Mouse (Mus musculus) heart, adult 8-10 months (tissue): ENCODE measurements at regions not wholly inside any gene's neighbourhood (a gene's known extent, or its start where the extent isn't known, plus 50 kb on each side); places are given as distances from the start of the nearest gene placed in this dataset.

Experiments
- DNase-seq: peaks from one replicate; pipeline ENCODE4 v3.0.0; 2022; ENCODE audit warnings: low spot score

GRCm38 (mm10) chr4:47534959-47535358, 60.5 kb downstream of the Sec61b start:
- DNase-seq: no peak

DNA sequence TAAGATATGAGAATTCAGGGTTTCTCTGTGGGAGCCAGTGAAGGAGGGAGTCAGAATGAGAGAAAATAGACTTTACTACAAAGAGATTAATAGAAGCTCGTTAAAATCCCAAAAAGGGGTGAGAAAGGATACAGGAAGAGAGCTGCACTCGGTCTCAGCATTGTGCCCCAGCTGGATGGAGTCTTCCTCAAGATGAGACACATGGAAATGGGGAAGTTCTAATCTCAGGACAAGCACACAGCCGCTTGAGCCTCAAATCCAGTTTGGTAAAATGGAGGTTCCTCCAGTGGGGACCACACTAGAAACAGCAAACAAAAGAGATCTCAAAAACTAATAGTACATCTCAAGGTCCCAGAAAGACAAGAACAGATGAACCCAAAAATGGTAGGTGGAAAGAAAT, 93.2 kb downstream of the Sec61b start:
- DNase-seq: no peak

DNA sequence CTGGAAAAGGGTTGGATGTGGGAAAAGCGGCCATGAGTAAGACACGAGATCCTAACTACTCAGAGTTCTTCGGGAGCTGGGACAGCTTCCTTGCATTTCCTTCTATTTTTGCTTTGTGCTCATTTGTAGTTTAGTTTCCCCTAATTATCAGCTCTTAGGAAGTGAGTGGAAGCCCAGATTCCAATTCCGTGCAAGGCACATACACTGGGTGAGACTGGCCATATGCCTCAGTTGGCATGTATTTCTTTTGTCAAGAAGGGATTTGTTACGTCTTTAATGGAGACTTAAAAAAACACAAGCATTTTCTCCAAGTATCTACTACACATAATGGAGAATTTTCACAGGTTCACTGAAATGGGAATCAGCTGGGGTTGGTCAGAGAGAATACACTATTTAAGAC, 96.4 kb downstream of the Sec61b start:
- no peak for DNase-seq

- DNase-seq: no peak
Measured at GRCm38 (mm10) chr4:47576011-47576410, 101.6 kb downstream of the Sec61b start.

DNA sequence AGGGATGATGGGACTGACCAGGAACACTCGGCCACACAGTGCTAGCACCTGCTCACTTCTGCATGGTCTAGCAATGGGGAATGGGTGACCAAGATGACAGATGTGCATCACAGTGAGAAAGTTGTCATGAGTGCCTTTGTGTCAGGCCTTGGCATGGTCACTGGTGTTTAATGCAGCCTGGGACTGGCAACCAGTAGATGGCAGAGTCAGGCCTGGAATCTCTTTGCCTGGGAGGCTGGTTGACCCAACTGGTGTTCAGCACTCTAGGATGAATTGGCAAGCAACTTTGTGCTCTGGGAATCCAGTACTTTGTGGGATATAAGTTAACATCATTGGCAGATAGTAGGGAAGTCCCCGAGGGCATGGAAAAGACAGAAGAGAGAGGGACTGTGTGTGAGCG, 103.0 kb downstream of the Sec61b start:
- DNase-seq: peak; percentile 48

DNA sequence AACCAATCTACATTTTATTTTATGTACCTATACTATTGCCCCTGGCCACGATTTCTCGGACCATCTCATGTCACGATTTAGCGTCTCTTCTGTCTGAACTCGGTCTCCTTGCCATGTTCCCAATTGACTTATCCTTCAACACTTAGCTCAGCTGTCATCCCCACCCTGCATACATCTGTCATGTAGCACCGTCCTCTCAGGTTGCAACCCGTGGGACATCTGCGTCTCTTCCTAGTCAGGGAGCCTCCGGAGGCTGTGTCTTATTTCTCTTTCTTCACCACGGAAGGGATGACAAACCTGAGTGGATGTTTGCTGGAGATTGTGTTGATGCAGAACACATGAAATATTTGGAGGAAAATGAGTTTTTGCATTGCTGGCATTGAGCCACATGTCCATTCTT, 104.2 kb downstream of the Sec61b start:
- no peak for DNase-seq

- no peak for DNase-seq
Measured at GRCm38 (mm10) chr4:47580556-47580955, 106.1 kb downstream of the Sec61b start.

GRCm38 (mm10) chr4:47587256-47587655, 112.8 kb downstream of the Sec61b start:
- DNase-seq: peak; percentile 69

GRCm38 (mm10) chr4:47592271-47592986, 118.0 kb downstream of the Sec61b start:
- DNase-seq: peak; percentile 72

DNA sequence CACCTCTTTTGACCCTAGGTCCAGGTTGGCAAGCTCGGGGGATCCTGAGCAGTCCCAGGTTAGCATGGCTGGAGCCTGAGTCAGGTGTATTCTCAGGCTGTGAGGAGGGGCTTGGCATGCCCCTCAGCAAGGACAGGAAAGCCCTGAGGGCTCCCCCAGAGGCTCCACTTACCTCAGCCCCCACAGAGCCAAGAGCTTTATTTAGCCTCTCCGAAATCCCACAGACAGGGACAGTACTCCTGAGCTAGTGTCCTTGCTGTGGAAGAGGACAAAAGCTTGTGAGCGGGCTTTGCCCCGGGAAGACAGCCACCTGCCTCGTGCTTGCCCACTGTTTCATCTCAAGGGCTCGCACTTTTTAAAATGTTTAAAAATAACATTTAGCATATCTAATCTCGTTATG, 118.7 kb downstream of the Sec61b start:
- peak; percentile 70 for DNase-seq

DNA sequence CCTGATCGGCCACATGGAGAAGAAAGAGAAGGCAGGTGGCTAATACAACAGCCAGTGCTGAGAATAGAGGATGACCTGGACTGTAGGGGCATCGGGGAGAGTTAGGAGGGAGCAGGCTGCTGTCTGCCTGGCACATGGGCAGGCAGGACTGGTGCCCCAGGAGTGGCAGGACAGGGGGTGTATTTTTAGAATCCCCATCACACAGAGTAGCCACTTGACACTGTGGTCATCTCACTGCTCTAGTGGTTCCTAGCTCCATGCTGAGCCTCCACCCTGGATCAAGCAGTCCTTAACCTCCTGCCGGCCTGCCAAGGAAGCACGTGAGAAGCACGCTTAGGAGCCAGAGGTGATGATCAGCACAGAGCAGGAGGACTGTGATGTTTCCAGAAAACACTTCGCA, 119.7 kb downstream of the Sec61b start:
- DNase-seq: peak; percentile 75

- DNase-seq: no peak
Measured at GRCm38 (mm10) chr4:47595841-47596240, 121.4 kb downstream of the Sec61b start.

DNA sequence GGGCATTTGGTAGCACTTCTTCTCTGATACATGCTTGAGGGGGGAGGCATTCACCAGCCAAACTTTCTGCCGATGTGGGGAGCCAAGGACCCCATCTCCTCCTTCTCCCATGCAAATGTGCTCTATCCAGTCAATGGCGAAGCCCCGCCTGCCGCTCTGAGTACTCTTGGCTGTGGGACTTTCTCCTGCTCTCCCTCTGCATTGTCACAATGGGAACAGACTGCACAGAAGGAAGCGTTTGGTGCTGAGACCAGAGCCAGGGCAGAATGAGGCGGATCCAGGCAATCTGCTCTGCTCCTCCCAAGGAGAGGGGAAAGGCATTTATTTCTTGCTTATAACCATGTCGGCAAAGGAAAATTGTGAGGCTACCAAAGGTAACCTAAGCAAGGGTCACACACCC, 123.1 kb downstream of the Sec61b start:
- DNase-seq: no peak

- DNase-seq: no peak
Measured at GRCm38 (mm10) chr4:47598216-47598615, 123.8 kb downstream of the Sec61b start.

DNA sequence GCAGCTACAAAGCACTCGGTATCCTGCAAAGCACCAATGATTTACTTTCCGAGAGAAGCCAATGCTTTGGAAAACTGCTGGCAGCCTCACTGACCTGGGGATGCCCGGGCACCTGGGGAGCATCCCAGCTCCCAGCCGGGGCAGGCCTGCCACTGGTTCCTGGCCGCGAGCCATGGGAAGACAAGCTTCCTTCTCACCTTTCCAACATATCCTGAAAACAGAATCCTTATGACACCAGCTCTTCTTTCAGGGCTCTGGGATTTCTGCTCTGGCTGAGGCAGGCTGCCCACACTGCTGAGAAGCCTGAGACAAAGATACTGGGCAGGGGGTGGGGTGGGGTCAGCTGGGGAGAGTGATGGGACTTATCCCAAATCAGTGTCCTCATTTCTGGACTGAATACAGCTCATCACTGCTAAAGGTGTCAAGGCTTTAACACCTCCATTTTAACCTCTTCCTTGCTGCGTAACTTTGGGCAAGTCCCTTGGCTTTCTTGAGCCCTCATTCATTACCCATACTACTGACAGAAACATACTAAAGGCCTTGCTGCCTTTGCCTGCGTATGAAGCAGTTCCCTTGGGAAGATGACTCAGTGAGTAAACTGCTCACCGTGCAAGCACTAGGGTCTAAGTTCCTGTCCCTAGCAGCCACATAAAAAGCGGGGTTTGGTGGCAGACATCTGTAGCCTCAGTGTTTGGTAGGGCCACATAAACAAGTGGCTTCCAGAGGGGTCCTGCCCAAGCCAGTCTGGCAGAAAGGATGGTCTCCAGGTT, 127.0 kb downstream of the Sec61b start:
- DNase-seq: no peak

DNA sequence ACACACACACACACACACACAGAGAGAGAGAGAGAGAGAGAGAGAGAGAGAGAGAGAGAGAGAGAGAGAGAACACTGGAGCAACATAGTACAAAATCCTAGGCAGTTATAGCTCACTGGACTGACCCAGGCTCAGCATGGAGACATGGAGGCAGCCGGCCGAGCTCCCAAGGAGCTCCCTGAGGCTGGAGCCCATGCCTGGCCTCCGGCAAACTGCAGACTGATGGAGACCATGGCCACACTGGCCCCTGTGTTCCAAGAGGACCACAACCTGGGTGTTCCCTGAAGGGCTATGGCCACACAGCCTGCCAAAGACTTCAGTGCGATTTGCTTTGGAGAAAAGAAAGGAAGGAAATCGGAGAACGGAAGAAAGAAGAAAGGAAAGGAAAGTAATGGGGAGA, 128.9 kb downstream of the Sec61b start:
- no peak for DNase-seq

DNA sequence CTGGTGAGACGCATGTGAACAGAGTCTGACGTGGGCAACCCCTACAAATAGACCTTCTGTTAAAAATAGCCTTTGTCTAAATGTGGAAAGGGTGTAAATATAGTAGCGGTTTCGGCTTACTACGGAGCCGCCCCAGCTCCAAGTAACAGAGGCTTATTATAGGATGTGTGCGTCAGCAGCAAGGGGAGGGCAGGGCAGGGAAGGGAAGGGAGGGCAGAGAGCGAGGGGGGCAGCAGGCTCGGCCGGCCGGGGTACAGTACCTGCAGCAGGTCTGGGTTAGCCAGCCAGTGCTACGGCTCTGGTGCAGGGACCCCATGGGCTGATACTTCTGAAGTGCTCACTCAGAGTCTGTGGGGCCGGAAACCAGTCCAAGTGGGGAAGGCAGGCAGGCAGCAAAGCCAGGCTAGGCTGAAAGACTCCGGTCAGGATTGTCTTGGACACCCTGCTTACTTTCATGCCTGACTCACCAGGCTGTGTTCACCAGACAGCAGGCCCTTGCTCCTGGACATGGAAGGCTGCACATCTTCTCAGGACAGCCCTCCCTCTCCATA, 129.5 kb downstream of the Sec61b start:
- peak; percentile 68 for DNase-seq

DNA sequence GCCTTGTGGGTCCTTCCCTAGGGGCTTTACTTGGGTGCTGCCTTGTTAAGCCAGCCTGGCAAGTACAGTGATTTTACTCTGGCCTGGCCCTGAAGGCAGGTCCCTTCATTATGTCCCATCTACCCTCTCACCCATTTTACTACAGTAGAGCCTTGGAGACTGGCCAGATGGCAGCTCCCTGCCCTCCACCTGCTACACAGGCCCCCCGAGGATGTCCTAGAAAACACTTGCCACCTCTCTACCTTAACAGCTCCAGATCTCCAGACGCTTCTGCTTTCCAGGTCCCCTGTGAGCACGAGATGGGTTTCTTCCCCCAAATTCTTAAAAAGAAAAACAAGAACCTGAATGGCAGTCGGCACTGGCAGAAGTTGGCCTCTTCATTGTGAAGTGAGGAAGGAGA, 131.2 kb downstream of the Sec61b start:
- no peak for DNase-seq

DNA sequence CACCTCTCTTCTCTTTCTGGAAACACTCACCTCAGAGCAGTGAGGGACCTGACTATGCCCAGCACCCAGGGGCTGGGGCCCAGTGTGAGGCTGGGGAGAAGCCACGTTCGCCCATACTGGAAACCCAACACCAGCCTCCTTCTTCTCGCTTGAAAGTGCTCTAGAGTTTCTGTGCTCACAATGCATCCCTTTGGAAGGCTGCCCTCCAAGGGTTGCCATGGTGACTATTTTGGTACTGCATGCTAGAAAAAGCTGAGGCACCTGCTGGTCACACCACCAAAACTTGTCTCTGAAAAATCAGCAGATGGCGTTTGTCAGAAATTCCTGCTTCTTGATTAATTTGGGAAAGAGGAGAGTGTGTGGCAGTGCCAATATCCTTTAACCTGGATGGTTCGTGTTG, 134.2 kb downstream of the Sec61b start:
- no peak for DNase-seq

- no peak for DNase-seq
Measured at GRCm38 (mm10) chr4:47610913-47611312, 136.5 kb downstream of the Sec61b start.

DNA sequence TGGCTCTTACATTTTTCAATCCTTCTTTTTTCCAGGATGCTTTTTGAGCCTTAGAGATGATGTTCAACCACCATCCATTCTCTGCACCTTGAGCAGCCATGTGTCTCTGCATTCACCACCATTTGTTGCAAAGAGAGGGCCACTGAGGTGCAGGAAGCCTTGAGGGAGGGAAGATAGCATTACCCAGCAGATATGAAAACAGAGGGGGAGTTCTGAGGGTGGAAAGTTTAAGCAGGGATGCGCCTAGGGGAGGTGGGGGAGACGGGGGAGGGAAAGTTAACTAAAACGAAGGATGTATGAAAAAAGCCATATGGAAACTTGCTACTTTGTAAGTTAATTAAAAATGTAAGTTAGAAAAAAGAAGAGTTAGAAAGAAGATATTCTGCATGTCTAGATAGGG, 142.1 kb downstream of the Sec61b start:
- no peak for DNase-seq

GRCm38 (mm10) chr4:47620700-47621099, 146.2 kb downstream of the Sec61b start:
- DNase-seq: no peak
